Mouse (Mus musculus): ENCODE measurements around the gene Tbc1d24. TPM values are rescaled to one million over a fixed set of nuclear protein-coding genes. Genes with fewer than 3 reads are reported as not detected.

Gene Tbc1d24
- 3.8 TPM for polyA plus RNA-seq (2012; fragmentation: generic; extraction: Trizol)
- long read RNA-seq, experiment 1, result 0 reads
- long read RNA-seq, experiment 2, partial matches to known transcripts, result 1 of 5 reads
- long read RNA-seq, experiment 2, other reads (novel, unspliced or antisense), result 4 of 5 reads

GRCm38 (mm10) chr17:24205284-24205888 lies at the start of gene Tbc1d24:
Gene Tbc1d24 (minus strand): TSS chr17:24205562.
- TF ChIP-seq FOSL1 (IDR thresholded peaks at IDR 0.05; ENCODE audit: insufficient read depth, low read length, poor library complexity, severe bottlenecking) (no peak), CEBPB (IDR thresholded peaks at IDR 0.05; ENCODE audit: low read depth) (no peak), MAX (IDR thresholded peaks at IDR 0.05) (peak; percentile 91), MYOG (IDR thresholded peaks at IDR 0.05; ENCODE audit: control insufficient read depth, extremely low read depth, insufficient read length) (no peak), CTCF (IDR thresholded peaks at IDR 0.05; ENCODE audit: control insufficient read depth, insufficient read depth, insufficient read length) (no peak)
- Histone ChIP-seq H3K36me3 (ENCODE audit: control insufficient read depth, insufficient read depth) (no peaks in the 10 kb centered on the region), H3K4me3 (ENCODE audit: insufficient read depth, poor library complexity, severe bottlenecking) (peak within 1 kb of the TSS; percentile 40)

GRCm38 (mm10) chr17:24252329-24252728 lies 47.0 kb upstream of the Tbc1d24 start:
- H3ac ChIP-seq (ENCODE audit: control insufficient read depth, insufficient read length, low read depth), result no peak overlapping the region
- TF ChIP-seq USF1 (IDR thresholded peaks at IDR 0.05; ENCODE audit: low read depth), result no peak
- no peak for TF ChIP-seq MYOG (IDR thresholded peaks at IDR 0.05; ENCODE audit: control insufficient read depth, extremely low read depth, insufficient read length)
- no peak for TF ChIP-seq FOSL1 (IDR thresholded peaks at IDR 0.05; ENCODE audit: insufficient read depth, low read length, poor library complexity, severe bottlenecking)
- no peak for TF ChIP-seq CEBPB (IDR thresholded peaks at IDR 0.05; ENCODE audit: low read depth)
- TF ChIP-seq CTCF (IDR thresholded peaks at IDR 0.05; ENCODE audit: control insufficient read depth, insufficient read depth, insufficient read length), result no peak
- peaks cover 20% of the 10 kb centered on the region for H3K36me3 ChIP-seq (ENCODE audit: control insufficient read depth, insufficient read depth)
- H3K79me3 ChIP-seq (ENCODE audit: low read depth), result peaks cover 32% of the 10 kb centered on the region
- H3K79me2 ChIP-seq (ENCODE audit: control insufficient read depth, insufficient read depth), result peaks cover 38% of the 10 kb centered on the region
- no peaks in the 10 kb centered on the region for H3K27me3 ChIP-seq (ENCODE audit: control insufficient read depth, insufficient read depth, insufficient read length)
- H3K4me3 ChIP-seq (ENCODE audit: insufficient read depth, poor library complexity, severe bottlenecking), result no peak overlapping the region

More at GRCm38 (mm10) chr17:24205284-24205888, at the start of gene Tbc1d24:
- no peaks in the 10 kb centered on the region for H3K79me2 ChIP-seq (ENCODE audit: control insufficient read depth, insufficient read depth)
- no peaks in the 10 kb centered on the region for H3K79me3 ChIP-seq (ENCODE audit: low read depth)
- H3ac ChIP-seq (ENCODE audit: control insufficient read depth, insufficient read length, low read depth), result peak within 1 kb of the TSS; percentile 76
- no peaks in the 10 kb centered on the region for H3K27me3 ChIP-seq (ENCODE audit: control insufficient read depth, insufficient read depth, insufficient read length)

- peaks cover 47% of the 10 kb centered on the region for H3K79me2 ChIP-seq (ENCODE audit: control insufficient read depth, insufficient read depth)
- H3K4me3 ChIP-seq (ENCODE audit: insufficient read depth, poor library complexity, severe bottlenecking), result peak within 1 kb of the TSS; percentile 83
- no peaks in the 10 kb centered on the region for H3K27me3 ChIP-seq (ENCODE audit: control insufficient read depth, insufficient read depth, insufficient read length)
- peaks cover 36% of the 10 kb centered on the region for H3K79me3 ChIP-seq (ENCODE audit: low read depth)
- H3K36me3 ChIP-seq (ENCODE audit: control insufficient read depth, insufficient read depth), result peaks cover 29% of the 10 kb centered on the region
- peak within 1 kb of the TSS; percentile 94 for H3ac ChIP-seq (ENCODE audit: control insufficient read depth, insufficient read length, low read depth)
- no peak for TF ChIP-seq CTCF (IDR thresholded peaks at IDR 0.05; ENCODE audit: control insufficient read depth, insufficient read depth, insufficient read length)
- TF ChIP-seq MYOD1 (IDR thresholded peaks at IDR 0.05; ENCODE audit: control insufficient read depth, insufficient read length, low read depth), result no peak
Observed at GRCm38 (mm10) chr17:24251320-24252069, 46.1 kb upstream of the Tbc1d24 start, which contains the start of gene Ccnf. Gene Ccnf (minus strand): TSS chr17:24251484.

- Histone ChIP-seq H3K36me3 (ENCODE audit: control insufficient read depth, insufficient read depth) (peaks cover 33% of the 10 kb centered on the region), H3ac (ENCODE audit: control insufficient read depth, insufficient read length, low read depth) (peak overlapping the region; percentile 94), H3K27me3 (ENCODE audit: control insufficient read depth, insufficient read depth, insufficient read length) (no peaks in the 10 kb centered on the region), H3K4me3 (ENCODE audit: insufficient read depth, poor library complexity, severe bottlenecking) (peak overlapping the region; percentile 83), H3K79me3 (ENCODE audit: low read depth) (peaks cover 40% of the 10 kb centered on the region), H3K79me2 (ENCODE audit: control insufficient read depth, insufficient read depth) (peaks cover 51% of the 10 kb centered on the region)
- no peak for TF ChIP-seq MAX (IDR thresholded peaks at IDR 0.05)
- no peak for TF ChIP-seq FOSL1 (IDR thresholded peaks at IDR 0.05; ENCODE audit: insufficient read depth, low read length, poor library complexity, severe bottlenecking)
- TF ChIP-seq MYOD1 (IDR thresholded peaks at IDR 0.05; ENCODE audit: control insufficient read depth, insufficient read length, low read depth), result no peak
- no peak for TF ChIP-seq CEBPB (IDR thresholded peaks at IDR 0.05; ENCODE audit: low read depth)
- no peak for TF ChIP-seq CTCF (IDR thresholded peaks at IDR 0.05; ENCODE audit: control insufficient read depth, insufficient read depth, insufficient read length)
- TF ChIP-seq MYOG (IDR thresholded peaks at IDR 0.05; ENCODE audit: control insufficient read depth, extremely low read depth, insufficient read length), result no peak
- TF ChIP-seq USF1 (IDR thresholded peaks at IDR 0.05; ENCODE audit: low read depth), result no peak
Observed at GRCm38 (mm10) chr17:24250988-24251319, 45.6 kb upstream of the Tbc1d24 start.

GRCm38 (mm10) chr17:24248641-24249040 lies 43.3 kb upstream of the Tbc1d24 start:
- Histone ChIP-seq H3K27me3 (ENCODE audit: control insufficient read depth, insufficient read depth, insufficient read length) (no peaks in the 10 kb centered on the region), H3K79me3 (ENCODE audit: low read depth) (peaks cover 40% of the 10 kb centered on the region), H3K4me3 (ENCODE audit: insufficient read depth, poor library complexity, severe bottlenecking) (no peak overlapping the region), H3K36me3 (ENCODE audit: control insufficient read depth, insufficient read depth) (peaks cover 33% of the 10 kb centered on the region), H3ac (ENCODE audit: control insufficient read depth, insufficient read length, low read depth) (no peak overlapping the region), H3K79me2 (ENCODE audit: control insufficient read depth, insufficient read depth) (peaks cover 51% of the 10 kb centered on the region)
- no peak for TF ChIP-seq USF1 (IDR thresholded peaks at IDR 0.05; ENCODE audit: low read depth)
- no peak for TF ChIP-seq MYOG (IDR thresholded peaks at IDR 0.05; ENCODE audit: control insufficient read depth, extremely low read depth, insufficient read length)
- no peak for TF ChIP-seq CTCF (IDR thresholded peaks at IDR 0.05; ENCODE audit: control insufficient read depth, insufficient read depth, insufficient read length)
- no peak for TF ChIP-seq MYOD1 (IDR thresholded peaks at IDR 0.05; ENCODE audit: control insufficient read depth, insufficient read length, low read depth)
- no peak for TF ChIP-seq MAX (IDR thresholded peaks at IDR 0.05)
- TF ChIP-seq FOSL1 (IDR thresholded peaks at IDR 0.05; ENCODE audit: insufficient read depth, low read length, poor library complexity, severe bottlenecking), result no peak
- TF ChIP-seq CEBPB (IDR thresholded peaks at IDR 0.05; ENCODE audit: low read depth), result no peak

Data from C2C12 (cell line).